Mouse (Mus musculus) CH12.LX (cell line): ENCODE measurements around the gene G6pc2.

Experiments
- CTCF ChIP-seq, 2 experiments: IDR thresholded peaks in 1 of 2; conservative IDR thresholded peaks in 1 of 2; 2 replicates each; pipeline ENCODE4 v1.5.1; 2011 to 2012; ENCODE audit warnings: low read depth in 2 of 2, low read length in 2 of 2, improper control_type of control experiment in 1 of 2, inconsistent platforms in 1 of 2, mild to moderate bottlenecking in 1 of 2, moderate library complexity in 1 of 2
- JUN ChIP-seq: IDR thresholded peaks from 2 replicates; pipeline ENCODE4 v1.6.1; 2011; ENCODE audit warnings: low read depth, mild to moderate bottlenecking, low read length, improper control_type of control experiment, moderate library complexity; ENCODE audit not compliant: insufficient read depth
- POLR2A ChIP-seq: IDR thresholded peaks from 2 replicates; pipeline ENCODE4 v1.6.1; 2011; ENCODE audit warnings: low read depth, mild to moderate bottlenecking, improper control_type of control experiment, low read length

DNA sequence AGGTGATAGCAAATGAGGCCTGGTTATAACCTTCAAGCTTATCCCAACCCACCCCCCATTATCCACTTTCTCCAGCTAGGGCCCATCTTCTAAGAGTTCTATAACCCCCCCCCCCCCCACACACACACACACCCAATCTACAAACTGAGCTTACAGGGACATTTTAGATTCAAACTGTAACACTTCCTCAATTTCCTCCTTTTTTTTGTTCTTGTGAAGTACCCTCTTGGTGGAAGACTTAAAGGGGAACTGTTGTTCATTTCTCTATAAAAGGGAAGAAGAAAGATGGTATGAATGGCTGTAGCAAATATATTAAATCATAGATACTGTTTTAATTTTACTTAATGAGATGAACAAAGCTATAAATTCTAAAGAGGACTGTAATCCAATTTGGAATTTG lies 21.2 kb downstream of the G6pc2 start:
- TF ChIP-seq POLR2A (no peak), CTCF (conservative IDR thresholded peaks at IDR 0.05 in 1 of 2, IDR thresholded peaks at IDR 0.05 in 1 of 2; ENCODE audit: low read depth in 2 of 2, low read length in 2 of 2) (no peak), JUN (no peak)
